Mouse (Mus musculus) telencephalon, adult 2 months (tissue): ENCODE data around the gene Pip4k2a.

Experiments used
- DNase-seq: peaks from one replicate; pipeline ENCODE4 v3.0.0-alpha.2; 2011; ENCODE audit warnings: low read depth, low spot score

Gene Pip4k2a

GRCm38 (mm10) chr2:18955671-18956070 is 42.3 kb downstream of the Pip4k2a start:
- no peak for DNase-seq

GRCm38 (mm10) chr2:18955022-18955421 is 42.9 kb downstream of the Pip4k2a start:
- no peak for DNase-seq

- DNase-seq = no peak
These were observed 43.5 kb downstream of the Pip4k2a start for GRCm38 (mm10) chr2:18954422-18954821.

- peak; percentile 67 for DNase-seq
These were observed 45.7 kb downstream of the Pip4k2a start for GRCm38 (mm10) chr2:18952102-18952673.

GRCm38 (mm10) chr2:18950758-18951157 is 47.2 kb downstream of the Pip4k2a start:
- DNase-seq = no peak

GRCm38 (mm10) chr2:18948741-18949140 is 49.2 kb downstream of the Pip4k2a start:
- no peak for DNase-seq

GRCm38 (mm10) chr2:18947669-18948459 is 50.1 kb downstream of the Pip4k2a start:
- DNase-seq = no peak

- DNase-seq = no peak
These were observed 52.5 kb downstream of the Pip4k2a start for GRCm38 (mm10) chr2:18945438-18945837.

- DNase-seq = no peak
These were observed 54.0 kb downstream of the Pip4k2a start for GRCm38 (mm10) chr2:18943930-18944329.

- DNase-seq = no peak
These were observed 54.6 kb downstream of the Pip4k2a start for GRCm38 (mm10) chr2:18943366-18943765.

- no peak for DNase-seq
These were observed 57.1 kb downstream of the Pip4k2a start for GRCm38 (mm10) chr2:18940693-18941270.

GRCm38 (mm10) chr2:18938923-18939329 is 59.0 kb downstream of the Pip4k2a start:
- no peak for DNase-seq

GRCm38 (mm10) chr2:18938232-18938631 is 59.7 kb downstream of the Pip4k2a start:
- no peak for DNase-seq

GRCm38 (mm10) chr2:18937611-18938010 is 60.3 kb downstream of the Pip4k2a start:
- no peak for DNase-seq

GRCm38 (mm10) chr2:18936446-18936845 is 61.5 kb downstream of the Pip4k2a start:
- DNase-seq = no peak

GRCm38 (mm10) chr2:18935581-18936027 is 62.3 kb downstream of the Pip4k2a start:
- DNase-seq = no peak

- no peak for DNase-seq
These were observed 63.8 kb downstream of the Pip4k2a start for GRCm38 (mm10) chr2:18934131-18934530.

GRCm38 (mm10) chr2:18933418-18933817 is 64.5 kb downstream of the Pip4k2a start:
- no peak for DNase-seq

- DNase-seq = no peak
These were observed 67.4 kb downstream of the Pip4k2a start for GRCm38 (mm10) chr2:18930318-18931060.

GRCm38 (mm10) chr2:18928597-18929257 is 69.2 kb downstream of the Pip4k2a start:
- DNase-seq = no peak

- DNase-seq = no peak
These were observed 69.7 kb downstream of the Pip4k2a start for GRCm38 (mm10) chr2:18928196-18928595.
